Mouse (Mus musculus) small intestine, adult 2 months (tissue): ENCODE measurements around the gene Ube4b.

Experiments used
- CTCF ChIP-seq: fragments of 200-500 bp; IDR thresholded peaks from 2 replicates; pipeline ENCODE4 v1.5.1; 2012; ENCODE audit warnings: low read depth, mild to moderate bottlenecking, control low read depth, inconsistent platforms, low read length, moderate library complexity, mixed read lengths; ENCODE audit not compliant: insufficient replicate concordance, insufficient read length; ENCODE audit errors: extremely low read depth
- POLR2A ChIP-seq: fragments of 200-500 bp; IDR thresholded peaks from 2 replicates; pipeline ENCODE4 v1.6.1; 2012; ENCODE audit warnings: low read depth, mild to moderate bottlenecking, control low read depth, inconsistent platforms, low read length, moderate library complexity

- TF ChIP-seq CTCF (no peak), POLR2A (no peak)
These were observed 43.0 kb upstream of the Ube4b start for GRCm38 (mm10) chr4:149469557-149469956.
